Mouse (Mus musculus) ZHBTc4 (cell line): ENCODE measurements around the gene Ripor2.
"Not testable (repeated sequence)": the region's sequence is repeated elsewhere in the genome, so short reads cannot be mapped to it uniquely, and the experiment has no call there.

Source experiments
- DNase-seq: peaks from one replicate; pipeline ENCODE4 v3.0.0-alpha.2; 2011; ENCODE audit warnings: low read depth, low spot score

Ripor2 gene

DNA sequence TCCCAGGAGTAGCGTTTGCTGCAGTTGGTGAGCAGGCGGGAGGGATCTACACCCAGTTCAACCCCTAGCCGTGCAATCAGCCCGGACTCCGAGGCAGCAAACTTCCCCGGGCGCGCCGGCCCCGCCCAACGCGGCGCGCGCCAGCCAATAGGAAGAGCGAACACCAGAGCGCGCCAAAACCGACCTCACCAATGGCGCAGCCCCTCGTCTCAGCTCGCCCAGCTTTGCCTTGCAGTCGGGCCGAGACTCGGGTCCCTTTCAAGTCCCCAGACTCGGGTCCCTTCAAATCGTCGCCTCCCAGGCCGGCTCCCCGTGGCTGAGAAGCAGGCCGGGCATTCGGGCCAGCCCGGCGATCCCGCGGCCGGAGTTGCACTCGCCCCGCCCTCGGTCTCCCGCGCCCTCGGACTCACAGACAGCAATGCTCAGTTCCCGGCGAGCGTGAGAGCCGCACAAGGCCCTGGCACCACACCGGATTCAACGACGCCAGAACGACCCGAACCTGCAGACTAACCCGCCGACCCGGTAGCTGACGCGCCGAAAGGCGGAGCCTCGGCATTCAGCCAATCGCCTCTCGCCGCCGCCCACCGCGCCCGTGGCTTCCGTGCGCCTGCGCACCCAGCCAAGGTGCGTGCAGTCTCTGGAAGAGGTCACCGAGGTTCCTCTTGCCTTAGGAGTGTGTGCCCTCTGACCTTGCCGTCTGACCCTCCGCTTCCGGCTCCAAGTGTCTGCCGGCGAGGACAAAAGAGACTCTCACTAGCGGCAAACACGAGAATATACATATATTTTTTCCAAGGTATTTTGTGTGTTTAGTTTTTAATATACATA, 179.6 kb downstream of the Ripor2 start, which contains the start of gene Gmnn:
Gmnn (minus strand) TSS at position 521 of the 825 bp plus-strand sequence.
- DNase-seq, result peak; percentile 98

DNA sequence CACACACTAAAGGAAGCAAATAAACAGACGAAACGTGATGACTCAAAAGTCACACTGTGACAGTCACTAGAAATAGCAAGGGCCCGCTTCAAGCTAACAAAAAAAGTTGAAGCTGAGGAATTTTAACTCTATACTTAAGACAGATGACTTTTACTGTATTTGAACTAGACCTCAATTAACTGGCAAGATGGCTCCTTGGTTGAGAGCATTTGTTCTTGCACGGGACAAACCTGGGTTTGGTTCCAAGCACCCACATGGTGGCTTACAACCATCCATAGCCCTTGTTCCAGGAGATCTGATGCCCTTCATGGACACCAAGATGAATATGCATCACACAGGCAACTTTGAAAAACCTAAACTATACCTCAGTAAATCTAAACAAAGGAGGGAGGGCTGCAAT, 180.3 kb downstream of the Ripor2 start:
- no peak for DNase-seq

DNA sequence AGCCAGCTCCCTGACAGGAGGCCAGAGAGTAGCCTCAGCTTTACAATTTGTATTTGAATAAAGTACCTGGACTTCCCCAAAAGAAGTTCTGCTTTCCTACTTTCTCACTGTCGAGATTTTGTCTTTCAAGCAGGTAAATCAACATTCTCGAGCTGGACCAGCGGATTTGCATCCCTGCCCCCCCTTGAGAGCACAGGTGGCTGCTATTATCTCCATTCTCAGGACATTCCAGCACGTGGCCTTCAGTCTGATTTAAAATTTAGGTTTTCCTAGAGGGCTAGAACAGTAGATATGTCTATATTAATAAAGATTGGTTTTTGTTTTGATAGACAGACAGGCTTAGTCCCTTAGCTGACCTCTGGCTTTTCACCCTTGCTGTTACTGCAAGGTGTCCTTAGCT, 185.8 kb downstream of the Ripor2 start:
- DNase-seq, result not testable (repeated sequence)

DNA sequence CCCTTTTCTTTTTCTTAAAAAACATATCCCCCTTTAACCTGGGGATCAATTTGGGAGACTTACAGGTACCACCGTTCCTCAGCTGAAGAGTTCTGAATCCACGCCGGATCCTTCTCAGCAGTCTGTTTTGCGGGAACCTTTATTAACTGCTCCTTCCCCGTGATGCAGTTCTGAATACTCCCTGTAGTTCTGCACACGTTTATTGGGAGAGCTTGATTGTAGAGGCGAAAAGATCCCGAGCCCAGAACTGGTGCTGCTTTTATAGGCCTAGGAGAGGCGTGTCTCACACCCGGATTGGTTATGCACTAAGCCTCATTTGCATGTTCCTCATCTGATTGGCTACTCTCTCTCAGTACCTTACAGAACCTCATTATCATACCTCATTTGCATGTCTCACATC, 189.5 kb downstream of the Ripor2 start:
- DNase-seq, result not testable (repeated sequence)

DNA sequence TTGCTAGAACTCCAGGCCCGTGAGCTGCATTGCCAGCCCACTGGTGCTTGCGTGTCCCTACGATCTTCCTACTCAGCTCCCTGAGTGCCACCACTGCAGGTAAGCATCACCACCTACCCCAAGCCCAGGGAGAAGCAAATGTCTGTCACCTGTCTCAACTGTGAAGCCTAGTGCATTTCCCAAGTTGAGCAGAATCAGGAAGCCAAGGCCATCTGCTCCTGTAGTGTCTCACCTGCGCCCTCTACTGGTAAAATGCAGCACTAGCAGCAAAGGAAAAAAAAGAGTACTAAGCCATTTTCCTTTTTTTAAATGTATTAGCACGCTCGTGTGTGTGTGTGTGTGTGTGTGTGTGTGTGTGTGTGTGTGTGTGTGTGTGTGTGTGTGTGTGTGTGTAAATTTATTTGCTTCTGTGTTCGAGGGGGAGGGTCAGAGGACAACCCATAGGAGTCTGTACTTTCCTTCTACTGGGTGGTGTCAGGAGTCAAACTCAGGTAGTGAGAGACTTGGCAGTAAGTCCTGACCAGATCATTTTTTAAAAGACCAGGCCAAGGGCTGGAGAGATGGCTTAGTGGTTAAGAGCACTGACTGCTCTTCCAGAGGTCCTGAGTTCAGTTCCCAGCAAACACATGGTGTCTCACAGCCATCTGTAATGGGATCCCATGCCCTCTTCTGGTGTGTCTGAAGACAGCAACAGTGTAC, 194.3 kb downstream of the Ripor2 start:
- DNase-seq, result peak; percentile 80

DNA sequence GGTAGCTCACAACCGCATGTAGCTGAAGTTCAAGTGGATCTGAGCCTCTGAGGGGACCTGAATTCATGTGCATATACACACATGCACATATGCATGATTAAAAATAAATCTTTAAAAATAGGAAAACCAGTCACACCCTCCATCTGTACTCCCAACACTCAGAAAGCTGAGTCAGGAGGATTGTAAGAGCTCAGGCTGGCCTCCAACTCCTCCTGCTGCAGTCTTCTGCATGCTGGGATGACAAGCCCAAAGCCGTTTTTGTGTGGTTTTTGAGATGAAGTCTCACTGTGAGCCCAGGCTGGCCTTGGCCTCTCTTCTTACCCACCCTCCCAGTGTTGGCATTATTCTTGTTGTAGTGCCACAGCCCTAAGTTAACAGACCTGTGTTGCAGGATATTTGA, 196.0 kb downstream of the Ripor2 start:
- no peak for DNase-seq

DNA sequence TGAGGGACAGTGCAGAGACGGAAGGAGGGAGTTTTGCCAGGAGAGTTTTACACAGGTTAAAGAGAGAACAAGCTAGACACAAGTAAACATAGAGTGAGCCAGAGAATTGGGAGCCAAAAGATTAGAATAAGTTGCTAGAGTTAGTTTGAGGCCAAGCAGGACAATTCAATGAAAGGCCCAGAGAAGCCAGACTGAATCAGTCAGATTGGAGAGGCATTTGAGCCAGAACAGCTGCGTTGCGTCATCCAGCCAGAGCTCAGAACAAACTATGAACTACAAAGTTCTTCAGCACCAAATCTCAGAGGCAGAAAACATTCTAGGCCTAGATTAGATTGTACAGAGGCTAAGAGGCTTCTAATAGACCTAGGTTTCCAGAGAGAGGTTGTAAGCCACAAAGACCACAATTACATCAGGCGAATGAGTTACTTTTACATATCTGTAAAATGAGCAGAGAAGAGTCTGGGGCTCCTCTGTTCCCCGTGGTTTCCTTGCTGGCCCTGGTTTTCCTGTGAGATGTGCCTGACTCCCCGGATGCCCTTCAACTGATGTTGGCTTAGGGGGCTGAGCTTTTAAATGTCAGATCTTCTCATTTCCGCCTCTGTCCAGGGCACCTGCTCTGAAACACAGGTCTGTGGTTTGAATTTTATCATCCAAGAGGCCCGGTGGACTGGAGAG, 196.9 kb downstream of the Ripor2 start:
- no peak for DNase-seq

DNA sequence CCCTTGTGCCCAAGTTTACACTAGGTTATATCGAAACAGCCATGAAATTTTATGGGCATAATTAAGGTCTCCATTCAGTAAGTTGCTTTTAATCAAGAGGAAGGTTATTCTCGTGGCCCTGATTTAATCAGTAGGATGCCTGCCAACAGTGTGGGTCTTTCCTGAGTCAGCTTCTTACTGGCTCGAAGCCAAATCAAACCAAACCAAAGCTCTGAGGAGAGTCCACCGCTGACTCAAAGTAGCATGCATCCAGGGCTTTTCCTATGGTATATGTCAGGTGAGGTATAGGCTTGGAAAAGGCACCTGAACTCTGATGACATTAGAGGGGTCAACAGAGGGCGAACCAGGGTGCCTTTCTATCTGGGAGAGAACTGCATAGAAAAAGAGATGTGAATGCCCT, 199.9 kb downstream of the Ripor2 start:
- no peak for DNase-seq
